Mouse (Mus musculus): Measurements from ENCODE around the gene Atp6v1a.
A peak's percentile ranks its signal among the peaks of the same experiment; 100 is the strongest.

Gene Atp6v1a

GRCm38 (mm10) chr16:44138377-44138978 is 1.0 kb downstream of the Atp6v1a start:
- DNase-seq (ENCODE audit: low spot score): peak; percentile 5

- no peak for DNase-seq (ENCODE audit: low spot score)
These were observed 2.9 kb downstream of the Atp6v1a start for GRCm38 (mm10) chr16:44136511-44137021.

GRCm38 (mm10) chr16:44133187-44133586 is 6.3 kb downstream of the Atp6v1a start:
- DNase-seq (ENCODE audit: low spot score): no peak

DNA sequence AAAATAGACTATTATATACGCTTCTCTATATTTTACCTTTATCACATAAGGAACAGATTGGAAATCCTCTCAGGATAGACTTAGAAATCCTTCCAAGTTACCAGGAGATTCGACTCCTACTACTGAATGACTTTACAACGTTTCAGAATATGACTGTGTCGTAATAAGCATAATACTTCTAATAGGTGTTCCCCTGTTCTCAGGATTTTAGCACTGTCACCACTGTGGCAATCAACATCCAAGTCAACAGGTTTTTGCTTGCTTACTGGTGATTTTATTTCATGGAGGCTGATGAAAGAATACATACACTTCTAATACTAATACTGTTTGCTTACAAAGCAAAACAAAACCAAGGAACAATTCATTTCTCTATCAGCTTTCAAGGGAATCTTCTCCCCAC is 7.2 kb downstream of the Atp6v1a start:
- DNase-seq (ENCODE audit: low spot score): no peak

DNA sequence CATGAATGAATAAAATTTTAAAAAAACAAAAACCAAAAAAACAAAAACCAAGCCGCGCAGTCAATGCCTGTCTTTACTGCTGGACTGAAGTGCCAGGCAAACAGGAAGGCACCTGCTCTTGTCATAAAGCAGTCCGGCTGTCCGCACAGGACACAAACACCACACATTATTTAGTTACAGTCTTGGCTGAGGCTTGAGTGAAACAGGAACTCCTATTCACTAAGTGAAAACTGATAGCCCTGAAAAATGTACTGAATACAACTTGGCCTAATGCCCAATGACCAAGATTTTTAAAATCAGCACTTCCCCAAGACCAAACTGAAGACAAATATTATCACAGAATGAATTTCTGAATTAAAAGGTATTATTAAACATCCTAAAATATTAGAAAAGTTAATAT is 13.1 kb downstream of the Atp6v1a start:
- no peak for DNase-seq (ENCODE audit: low spot score)

DNA sequence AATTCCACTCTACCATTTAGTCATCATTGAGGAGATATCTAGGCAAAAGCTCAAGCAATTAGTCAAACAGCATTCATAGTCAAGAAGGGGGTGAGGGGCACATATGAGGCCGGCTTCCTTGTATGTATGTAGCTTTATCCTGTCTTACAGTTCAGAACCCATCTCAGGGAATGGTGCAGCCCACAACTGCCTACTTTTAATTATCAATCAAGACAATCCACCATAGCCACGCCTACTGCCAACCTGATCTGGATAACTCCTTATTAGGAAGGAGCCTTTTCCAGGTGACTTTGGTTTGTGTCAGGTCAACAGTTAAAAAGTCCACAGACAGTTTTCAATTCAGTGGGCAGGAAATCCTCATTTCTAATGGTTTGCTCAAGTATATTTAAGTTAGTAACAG is 14.1 kb downstream of the Atp6v1a start:
- DNase-seq (ENCODE audit: low spot score): no peak

GRCm38 (mm10) chr16:44124713-44125112 is 14.8 kb downstream of the Atp6v1a start:
- no peak for DNase-seq (ENCODE audit: low spot score)

- DNase-seq (ENCODE audit: low spot score): no peak
These were observed 15.7 kb downstream of the Atp6v1a start for GRCm38 (mm10) chr16:44123786-44124185.

- DNase-seq (ENCODE audit: low spot score): no peak
These were observed 16.4 kb downstream of the Atp6v1a start for GRCm38 (mm10) chr16:44122982-44123725.

- DNase-seq (ENCODE audit: low spot score): no peak
These were observed 16.9 kb downstream of the Atp6v1a start for GRCm38 (mm10) chr16:44122574-44122973.

- DNase-seq (ENCODE audit: low spot score): no peak
These were observed 17.4 kb downstream of the Atp6v1a start for GRCm38 (mm10) chr16:44122122-44122521.

DNA sequence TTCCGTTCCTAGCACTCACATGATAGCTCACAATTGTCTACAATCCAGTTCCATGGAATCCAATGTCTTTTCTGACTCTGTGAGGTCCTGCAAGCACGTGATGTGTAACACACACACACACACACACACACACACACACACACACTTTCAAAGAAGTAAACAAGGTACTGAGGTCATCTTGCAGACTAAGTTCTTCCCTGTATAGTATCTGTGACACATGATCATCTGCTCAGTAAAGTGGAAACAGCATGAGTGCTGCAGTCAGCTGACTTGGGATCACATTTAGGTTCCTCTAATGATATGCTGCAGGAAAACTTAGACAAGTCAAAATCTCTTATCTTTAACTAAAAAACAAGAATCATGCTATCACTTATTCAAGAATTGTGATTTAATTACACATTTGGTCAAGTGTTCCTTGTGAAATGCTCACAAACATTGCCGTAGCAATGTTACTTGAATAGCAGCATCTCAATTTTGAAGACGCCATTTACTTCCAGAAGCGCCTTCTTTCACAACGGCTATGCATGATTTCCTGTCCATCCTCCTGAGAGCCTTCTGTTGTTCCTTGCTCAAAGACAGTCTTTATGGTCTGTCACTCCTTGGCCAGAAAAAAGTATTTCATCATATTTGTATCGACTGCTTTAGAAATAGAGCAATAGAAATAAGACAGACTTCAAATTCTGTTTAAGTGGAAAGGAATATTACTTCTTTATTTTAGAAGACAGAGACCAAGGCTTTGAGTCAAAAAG is 19.6 kb downstream of the Atp6v1a start:
- DNase-seq (ENCODE audit: low spot score): no peak

GRCm38 (mm10) chr16:44109002-44109401 is 30.5 kb downstream of the Atp6v1a start:
- DNase-seq (ENCODE audit: low spot score): no peak

GRCm38 (mm10) chr16:44105211-44105610 is 34.3 kb downstream of the Atp6v1a start:
- no peak for DNase-seq (ENCODE audit: low spot score)

- no peak for DNase-seq (ENCODE audit: low spot score)
These were observed 35.4 kb downstream of the Atp6v1a start for GRCm38 (mm10) chr16:44103806-44104766.

GRCm38 (mm10) chr16:44102925-44103324 is 36.6 kb downstream of the Atp6v1a start:
- DNase-seq (ENCODE audit: low spot score): no peak

- no peak for DNase-seq (ENCODE audit: low spot score)
These were observed 38.3 kb downstream of the Atp6v1a start for GRCm38 (mm10) chr16:44101181-44101710.

DNA sequence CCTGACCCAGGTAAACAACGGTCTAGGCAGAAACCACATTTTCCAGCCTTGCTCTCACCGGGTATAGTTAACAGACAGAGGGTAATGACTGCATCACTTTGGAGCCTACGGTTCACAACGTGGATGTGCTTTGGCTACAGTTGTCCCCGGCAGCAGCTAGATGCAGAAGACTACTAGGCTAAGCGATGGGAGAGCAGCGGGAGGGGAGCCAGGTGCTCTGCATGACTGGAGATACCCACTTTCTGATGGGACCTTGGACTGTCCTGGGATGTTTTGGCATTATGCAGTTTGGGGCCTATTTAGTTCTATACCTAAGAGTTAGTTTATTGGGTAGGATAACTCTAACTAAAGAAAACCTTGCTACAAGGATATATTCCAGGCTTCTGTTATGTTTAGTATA is 40.1 kb downstream of the Atp6v1a start:
- DNase-seq (ENCODE audit: low spot score): no peak

GRCm38 (mm10) chr16:44087650-44088049 is 51.9 kb downstream of the Atp6v1a start:
- no peak for DNase-seq (ENCODE audit: low spot score)

DNA sequence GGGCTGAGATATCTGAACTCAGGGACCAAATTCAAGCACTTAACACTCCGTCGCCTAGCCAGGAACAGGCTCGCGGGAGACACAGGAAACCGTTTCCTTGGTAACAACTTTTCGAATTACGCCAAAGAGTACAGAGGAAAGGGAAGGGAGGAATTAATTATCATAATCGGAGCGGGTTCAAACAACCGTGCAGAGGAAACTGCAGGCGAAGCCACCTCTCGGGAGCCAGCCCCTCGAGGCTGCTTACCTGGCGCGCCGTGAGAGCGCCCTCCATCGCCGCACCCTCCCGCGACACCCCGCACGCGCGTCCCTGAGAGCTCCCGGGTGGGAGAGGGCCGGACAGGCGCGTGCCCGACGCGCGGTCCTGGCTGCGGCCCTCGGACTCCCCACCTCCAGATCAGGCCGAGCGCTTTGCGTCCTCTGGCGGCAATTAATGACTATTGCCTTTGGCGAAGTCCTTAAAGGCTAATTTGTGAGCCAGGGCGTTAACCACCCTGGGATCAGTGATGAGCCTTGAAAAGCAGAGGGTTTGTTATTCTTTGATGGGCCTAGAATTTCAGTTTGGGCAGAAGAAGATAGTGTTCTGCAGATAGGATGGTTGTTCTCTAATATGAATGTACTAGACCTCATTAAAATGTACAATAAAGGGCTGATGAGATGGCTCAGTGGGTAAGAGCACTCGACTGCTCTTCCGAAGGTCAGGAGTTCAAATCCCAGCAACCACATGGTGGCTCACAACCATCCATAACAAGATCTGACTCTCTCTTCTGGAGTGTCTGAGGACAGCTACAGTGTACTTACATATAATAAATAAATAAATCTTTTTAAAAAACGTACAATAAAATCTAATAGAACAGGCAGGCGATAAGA is 76.2 kb downstream of the Atp6v1a start, which contains the start of gene Gramd1c:
TSS of gene Gramd1c (minus strand) at position 321 of the 870 bp plus-strand sequence.
- no peak for DNase-seq (ENCODE audit: low spot score)
